Mouse (Mus musculus) small intestine, adult 2 months (tissue): ENCODE results near the gene Gm20388. TPM values are rescaled to one million over a fixed set of nuclear protein-coding genes. Genes with fewer than 3 reads are reported as not detected.

Source experiments
- H3K27ac ChIP-seq: fragments of 200-500 bp; 2 replicates; pipeline ENCODE4 v1.5.1; 2012; ENCODE audit warnings: low read depth, low read length, control low read depth, inconsistent platforms; ENCODE audit not compliant: insufficient read depth
- H3K27me3 ChIP-seq: fragments of 200-500 bp; 2 replicates; pipeline ENCODE4 v1.6.1; 2012; ENCODE audit warnings: mild to moderate bottlenecking, moderate library complexity, low read length, inconsistent platforms; ENCODE audit not compliant: control insufficient read depth, insufficient read depth
- H3K36me3 ChIP-seq: fragments of 200-500 bp; 2 replicates; pipeline ENCODE4 v1.6.1; 2012; ENCODE audit warnings: mild to moderate bottlenecking, low read length, control low read depth, inconsistent platforms; ENCODE audit not compliant: control insufficient read depth, insufficient read depth
- H3K4me1 ChIP-seq: fragments of 200-500 bp; 2 replicates; pipeline ENCODE4 v1.6.1; 2012; ENCODE audit warnings: low read length, inconsistent platforms, mixed read lengths; ENCODE audit not compliant: control insufficient read depth, insufficient read depth, insufficient read length
- H3K4me3 ChIP-seq: fragments of 200-500 bp; 2 replicates; pipeline ENCODE4 v1.5.1; 2012; ENCODE audit warnings: low read depth, mild to moderate bottlenecking, control low read depth, inconsistent platforms, low read length, moderate library complexity
- CTCF ChIP-seq: fragments of 200-500 bp; IDR thresholded peaks from 2 replicates; pipeline ENCODE4 v1.5.1; 2012; ENCODE audit warnings: low read depth, mild to moderate bottlenecking, control low read depth, inconsistent platforms, low read length, moderate library complexity, mixed read lengths; ENCODE audit not compliant: insufficient replicate concordance, insufficient read length; ENCODE audit errors: extremely low read depth
- POLR2A ChIP-seq: fragments of 200-500 bp; IDR thresholded peaks from 2 replicates; pipeline ENCODE4 v1.6.1; 2012; ENCODE audit warnings: low read depth, mild to moderate bottlenecking, control low read depth, inconsistent platforms, low read length, moderate library complexity
- whole genome bisulfite sequencing: fragments of 180-500 bp; shearing (Covaris S2); methylation state at CpG from one replicate; pipeline ENCODE4 v1.1.7; 2018; 5-methylcytosine and 5-hydroxymethylcytosine counted together
- polyA plus RNA-seq: library from polyadenylated mRNA; depleted of rRNA; stranded (reverse); fragments of >200 nt; gene quantifications from 2 replicates; pipeline ENCODE4 v1.2.3, GENCODE M21; 2012

Gm20388 gene
- polyA plus RNA-seq, 1 experiment, result 37.3 TPM

DNA sequence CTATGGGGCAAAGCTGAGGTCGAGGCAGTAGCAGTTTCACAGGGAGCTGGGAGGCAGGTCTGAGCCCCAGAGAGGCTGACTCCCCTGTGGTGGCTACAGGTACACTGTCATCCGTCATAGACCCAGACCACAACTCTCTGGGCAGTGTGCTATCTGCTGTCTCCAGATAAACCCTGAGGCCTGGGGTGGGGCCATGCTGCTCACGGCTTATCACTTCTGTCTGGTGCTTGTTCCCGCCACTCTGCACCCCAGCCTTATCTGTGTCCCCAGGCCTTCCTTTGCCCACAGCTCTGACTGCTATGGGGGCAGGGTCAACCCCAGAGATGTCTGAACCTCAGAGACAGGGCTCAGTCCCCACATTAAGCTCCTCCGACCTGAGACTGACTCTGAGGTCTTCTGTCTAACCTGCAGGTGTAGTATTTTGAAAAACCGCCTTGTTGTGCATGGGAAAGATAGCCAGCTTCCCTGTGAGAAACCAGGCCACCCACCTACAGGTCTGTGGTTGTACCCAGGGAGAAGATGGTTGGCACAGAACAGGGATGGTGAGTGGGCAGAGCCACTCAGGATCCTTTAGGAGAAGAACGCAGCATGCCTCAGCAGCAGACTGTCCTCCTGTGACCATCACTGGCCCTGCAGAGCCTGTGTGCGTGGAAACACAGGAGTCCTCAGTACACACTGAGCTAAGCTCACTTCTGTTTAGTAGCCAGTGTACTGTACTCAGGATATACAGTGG is 461.2 kb downstream of the Gm20388 start:
- Histone ChIP-seq H3K27ac (no peak overlapping the region), H3K27me3 (no peaks in the 10 kb centered on the region), H3K4me3 (no peak overlapping the region), H3K4me1 (peaks cover 65% of the 10 kb centered on the region), H3K36me3 (no peaks in the 10 kb centered on the region)
- 53% methylated on average over 8 of the region's 8 CpGs for WGBS
- TF ChIP-seq POLR2A (no peak), CTCF (no peak)

DNA sequence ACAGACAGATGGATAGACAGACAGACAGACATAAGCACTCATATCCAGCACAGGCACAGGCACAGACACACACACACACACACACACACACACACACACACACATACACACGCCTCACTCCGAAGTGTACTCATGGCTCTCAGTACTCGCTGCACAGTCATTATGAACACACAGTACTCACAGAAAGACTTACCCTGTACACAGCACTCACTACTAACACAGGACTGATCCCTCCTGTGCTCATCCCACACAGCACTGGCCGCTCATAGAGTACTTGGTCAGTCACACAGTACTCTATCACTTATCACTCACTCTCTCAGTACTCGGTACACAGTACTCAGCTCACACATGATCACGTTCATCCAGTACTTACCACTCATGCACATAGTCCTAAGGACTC is 462.0 kb downstream of the Gm20388 start:
- H3K4me3 ChIP-seq, result no peak overlapping the region
- TF ChIP-seq POLR2A, result no peak
- no peak for TF ChIP-seq CTCF
- H3K4me1 ChIP-seq, result peaks cover 62% of the 10 kb centered on the region
- no peaks in the 10 kb centered on the region for H3K27me3 ChIP-seq
- WGBS, result 83% methylated on average over 6 of the region's 6 CpGs
- no peak overlapping the region for H3K27ac ChIP-seq
- H3K36me3 ChIP-seq, result no peaks in the 10 kb centered on the region

DNA sequence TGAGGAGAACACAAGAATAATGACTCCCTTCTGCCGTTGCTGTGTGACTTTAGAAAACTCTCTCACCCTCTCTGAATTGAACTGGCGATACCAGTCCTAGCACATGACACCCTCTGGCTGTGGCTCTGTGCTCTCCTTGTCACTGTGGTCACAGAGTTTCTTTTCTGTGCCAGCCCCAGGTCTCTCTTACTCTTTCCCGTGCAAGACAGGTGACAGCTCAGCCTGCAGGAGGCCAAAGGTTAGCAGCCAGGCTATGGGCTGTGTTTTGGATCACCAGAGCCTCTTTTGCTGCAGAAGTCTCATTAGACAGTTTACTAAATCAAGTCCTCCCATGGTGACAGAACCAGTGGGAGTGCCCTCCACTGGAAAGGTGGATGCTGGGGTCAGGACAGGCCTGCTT is 463.0 kb downstream of the Gm20388 start:
- H3K4me3 ChIP-seq, result no peak overlapping the region
- H3K27me3 ChIP-seq, result no peaks in the 10 kb centered on the region
- H3K36me3 ChIP-seq, result no peaks in the 10 kb centered on the region
- TF ChIP-seq CTCF (no peak), POLR2A (no peak)
- 32% methylated on average over 3 of the region's 3 CpGs for WGBS
- H3K27ac ChIP-seq, result 0 out of 2 replicates have a peak overlapping the region, but pooled peaks have one; percentile 18
- peaks cover 57% of the 10 kb centered on the region for H3K4me1 ChIP-seq

DNA sequence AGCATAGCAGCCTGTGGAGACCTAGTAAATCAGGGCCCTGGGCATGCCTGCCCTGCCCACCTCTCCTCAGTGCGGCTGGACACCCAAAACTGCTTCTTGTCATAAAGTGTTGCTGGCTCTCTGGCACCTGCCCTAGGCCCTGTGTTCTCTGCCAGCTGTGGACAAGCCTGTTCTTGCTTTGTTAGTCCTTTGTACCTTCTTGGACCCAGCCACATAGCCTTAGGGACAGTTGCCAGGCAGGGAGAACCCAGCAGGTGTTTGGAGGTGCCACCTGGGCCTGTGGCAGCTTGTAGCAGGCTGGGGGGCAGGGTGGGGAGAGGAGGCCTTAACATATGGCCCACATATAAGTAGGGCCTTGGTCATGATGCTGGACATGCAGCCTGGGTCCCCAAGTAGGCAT is 463.4 kb downstream of the Gm20388 start:
- H3K36me3 ChIP-seq, result no peaks in the 10 kb centered on the region

DNA sequence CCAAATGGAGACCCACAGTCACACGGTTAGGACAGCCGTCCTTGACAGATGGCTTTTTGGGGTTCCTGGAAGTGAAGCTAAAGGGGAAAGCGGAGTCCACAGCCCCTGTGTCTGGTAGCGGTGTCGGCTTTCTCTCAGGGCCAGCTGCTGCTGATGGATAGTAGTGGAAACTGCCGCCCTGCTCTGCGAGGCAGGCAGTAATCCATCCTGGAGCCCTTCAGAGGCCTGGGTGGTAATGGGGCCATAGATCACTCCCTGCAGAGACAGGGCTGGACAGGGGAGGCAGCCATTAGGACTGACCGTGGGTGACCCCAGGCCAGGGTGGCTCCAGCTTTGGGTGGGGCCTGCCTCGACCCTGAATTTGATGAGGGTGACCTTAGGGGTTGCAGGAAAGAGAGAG is 463.9 kb downstream of the Gm20388 start:
- 34% methylated on average over 9 of the region's 9 CpGs for WGBS

More for the DNA sequence above, 463.4 kb downstream of the Gm20388 start:
- Histone ChIP-seq H3K4me3 (no peak overlapping the region), H3K27ac (peak overlapping the region; percentile 18; the same call in 1 of the 2 replicates), H3K4me1 (peaks cover 53% of the 10 kb centered on the region), H3K27me3 (no peaks in the 10 kb centered on the region)
- 37% methylated on average over 1 of the region's 1 CpGs for WGBS
- no peak for TF ChIP-seq CTCF
- no peak for TF ChIP-seq POLR2A

DNA sequence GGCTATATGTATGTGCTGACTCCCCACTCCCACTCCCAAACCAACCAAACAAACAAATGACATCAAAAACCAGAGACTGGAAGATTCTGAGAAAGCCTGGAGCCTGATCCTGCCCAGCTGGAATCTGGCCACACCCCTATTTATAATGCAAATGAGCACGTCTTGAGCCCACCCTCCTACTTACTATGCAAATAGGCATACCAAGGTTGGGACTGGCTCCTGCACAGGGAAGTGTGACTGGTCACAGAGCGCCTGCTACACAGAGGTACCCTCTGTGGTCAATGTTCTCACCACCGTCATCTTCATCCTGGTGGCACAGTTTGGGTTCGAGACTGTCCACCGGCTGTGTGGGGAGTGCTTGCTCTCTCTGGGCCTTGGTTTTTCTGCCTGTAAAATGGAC is 464.5 kb downstream of the Gm20388 start:
- Histone ChIP-seq H3K27me3 (no peaks in the 10 kb centered on the region), H3K4me1 (peaks cover 42% of the 10 kb centered on the region), H3K4me3 (no peak overlapping the region), H3K27ac (no peak overlapping the region), H3K36me3 (no peaks in the 10 kb centered on the region)
- TF ChIP-seq POLR2A (no peak), CTCF (no peak)
- 24% methylated on average over 5 of the region's 5 CpGs for WGBS

More for the DNA sequence above, 463.9 kb downstream of the Gm20388 start:
- Histone ChIP-seq H3K36me3 (no peaks in the 10 kb centered on the region), H3K27me3 (no peaks in the 10 kb centered on the region), H3K4me3 (no peak overlapping the region), H3K27ac (peak overlapping the region; percentile 3; the same call in 1 of the 2 replicates), H3K4me1 (peaks cover 49% of the 10 kb centered on the region)
- TF ChIP-seq POLR2A, result no peak
- TF ChIP-seq CTCF, result no peak

DNA sequence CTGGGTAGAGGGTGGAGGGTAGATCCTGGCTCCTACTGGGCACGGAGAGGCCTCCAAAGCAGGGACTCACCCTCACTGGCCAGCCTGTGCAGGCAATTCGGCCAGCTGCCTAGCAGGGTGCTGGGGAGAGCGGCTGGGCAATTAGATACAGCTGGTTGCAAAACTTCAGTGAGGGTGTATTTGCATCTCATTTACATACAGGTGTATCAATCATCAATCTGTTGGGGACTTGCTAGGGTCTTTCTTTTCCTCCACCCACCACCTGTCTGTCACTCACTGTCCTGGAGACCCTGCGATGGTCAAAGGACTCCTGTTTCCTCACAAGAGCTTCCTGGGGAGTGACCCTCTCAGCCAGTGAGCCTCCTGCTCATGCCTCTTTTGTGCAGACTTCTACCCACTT is 465.6 kb downstream of the Gm20388 start:
- Histone ChIP-seq H3K4me3 (no peak overlapping the region), H3K27ac (no peak overlapping the region), H3K27me3 (no peaks in the 10 kb centered on the region), H3K36me3 (no peaks in the 10 kb centered on the region), H3K4me1 (peaks cover 39% of the 10 kb centered on the region)
- TF ChIP-seq POLR2A (no peak), CTCF (no peak)
- WGBS, result 90% methylated on average over 4 of the region's 4 CpGs
